Mouse (Mus musculus) midbrain, embryonic 15.5 days (tissue): ENCODE data around the gene Rffl. TPM values are rescaled to one million over a fixed set of nuclear protein-coding genes. Genes with fewer than 3 reads are reported as not detected.
A peak's percentile ranks its signal among the peaks of the same experiment; 100 is the strongest.

ENCODE experiments used
- ATAC-seq: fragments of 200-750 bp; cut with Nextera tagmentation; replicated peaks from 2 replicates; pipeline ENCODE4 v1.8.0; 2017; ENCODE audit warnings: moderate TSS enrichment
- H3K27ac ChIP-seq: fragments of 300-500 bp; sonication (generic); 2 replicates; pipeline ENCODE4 v1.5.1; 2015; ENCODE audit warnings: mild to moderate bottlenecking, inconsistent platforms
- H3K27me3 ChIP-seq: fragments of 300-500 bp; sonication (generic); replicated peaks from 2 replicates; pipeline ENCODE4 v1.6.1; 2015; ENCODE audit warnings: inconsistent platforms
- H3K36me3 ChIP-seq: fragments of 300-500 bp; sonication (generic); replicated peaks from 2 replicates; pipeline ENCODE4 v1.6.1; 2015; ENCODE audit warnings: inconsistent platforms
- H3K4me1 ChIP-seq: fragments of 300-500 bp; sonication (generic); 2 replicates; pipeline ENCODE4 v1.6.1; 2015; ENCODE audit warnings: inconsistent platforms
- H3K4me2 ChIP-seq: fragments of 300-500 bp; sonication (generic); 2 replicates; pipeline ENCODE4 v1.6.1; 2015; ENCODE audit warnings: inconsistent platforms, mild to moderate bottlenecking, moderate library complexity
- H3K4me3 ChIP-seq: fragments of 300-500 bp; sonication (generic); 2 replicates; pipeline ENCODE4 v1.5.1; 2015; ENCODE audit warnings: mild to moderate bottlenecking, inconsistent platforms
- H3K9ac ChIP-seq: fragments of 300-500 bp; sonication (generic); 2 replicates; pipeline ENCODE4 v1.6.1; 2015; ENCODE audit warnings: mild to moderate bottlenecking, inconsistent platforms
- H3K9me3 ChIP-seq: fragments of 300-500 bp; sonication (generic); 2 replicates; pipeline ENCODE4 v1.6.1; 2016; ENCODE audit warnings: inconsistent platforms
- WGBS: fragments of 180-500 bp; shearing (Covaris S2); methylation state at CpG from one replicate; pipeline ENCODE4 v1.1.7; 2015; ENCODE audit warnings: mixed read lengths; 5-methylcytosine and 5-hydroxymethylcytosine counted together
- polyA plus RNA-seq: library from polyadenylated mRNA; unstranded; fragments of >200 nt; fragmentation: Nextera tagmentation; extraction: Ambion mirVana; gene quantifications from 2 replicates; pipeline ENCODE4 v1.2.1, GENCODE M21; 2015

The Rffl gene
- polyA plus RNA-seq, 1 experiment from 2014 or later, result 4.1 TPM

DNA sequence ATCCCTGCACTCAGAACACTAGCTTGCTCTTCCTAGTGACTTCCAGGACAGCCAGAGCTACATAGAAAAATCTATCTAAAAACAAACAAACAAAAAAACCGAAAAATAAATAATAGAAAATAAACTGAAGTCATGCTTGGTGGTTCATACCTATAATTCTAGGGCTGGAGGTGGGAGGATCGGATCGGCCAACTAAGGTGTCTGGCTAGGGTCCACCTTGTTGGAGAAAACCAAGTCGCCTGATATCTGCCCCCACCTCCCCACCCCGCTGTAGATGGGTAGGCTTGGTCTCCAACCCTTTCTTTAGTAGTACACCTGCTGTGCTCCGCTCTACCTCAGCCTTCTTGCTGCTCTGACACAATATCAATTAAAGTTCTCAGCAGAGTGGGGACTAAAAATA, 88.8 kb downstream of the Rffl start:
- no peaks in the 10 kb centered on the region for H3K9me3 ChIP-seq
- H3K36me3 ChIP-seq, result 0 out of 2 replicates have a peak, but pooled peaks cover 17% of the 10 kb centered on the region
- H3K27ac ChIP-seq, result no peak overlapping the region
- H3K27me3 ChIP-seq, result no peaks in the 10 kb centered on the region
- peak overlapping the region; percentile 95 for H3K9ac ChIP-seq
- 49% methylated on average over 6 of the region's 6 CpGs for WGBS
- H3K4me3 ChIP-seq, result peak overlapping the region; percentile 95
- peaks cover 21% of the 10 kb centered on the region for H3K4me1 ChIP-seq
- peak overlapping the region; percentile 80 for H3K4me2 ChIP-seq
- no peak for ATAC-seq

DNA sequence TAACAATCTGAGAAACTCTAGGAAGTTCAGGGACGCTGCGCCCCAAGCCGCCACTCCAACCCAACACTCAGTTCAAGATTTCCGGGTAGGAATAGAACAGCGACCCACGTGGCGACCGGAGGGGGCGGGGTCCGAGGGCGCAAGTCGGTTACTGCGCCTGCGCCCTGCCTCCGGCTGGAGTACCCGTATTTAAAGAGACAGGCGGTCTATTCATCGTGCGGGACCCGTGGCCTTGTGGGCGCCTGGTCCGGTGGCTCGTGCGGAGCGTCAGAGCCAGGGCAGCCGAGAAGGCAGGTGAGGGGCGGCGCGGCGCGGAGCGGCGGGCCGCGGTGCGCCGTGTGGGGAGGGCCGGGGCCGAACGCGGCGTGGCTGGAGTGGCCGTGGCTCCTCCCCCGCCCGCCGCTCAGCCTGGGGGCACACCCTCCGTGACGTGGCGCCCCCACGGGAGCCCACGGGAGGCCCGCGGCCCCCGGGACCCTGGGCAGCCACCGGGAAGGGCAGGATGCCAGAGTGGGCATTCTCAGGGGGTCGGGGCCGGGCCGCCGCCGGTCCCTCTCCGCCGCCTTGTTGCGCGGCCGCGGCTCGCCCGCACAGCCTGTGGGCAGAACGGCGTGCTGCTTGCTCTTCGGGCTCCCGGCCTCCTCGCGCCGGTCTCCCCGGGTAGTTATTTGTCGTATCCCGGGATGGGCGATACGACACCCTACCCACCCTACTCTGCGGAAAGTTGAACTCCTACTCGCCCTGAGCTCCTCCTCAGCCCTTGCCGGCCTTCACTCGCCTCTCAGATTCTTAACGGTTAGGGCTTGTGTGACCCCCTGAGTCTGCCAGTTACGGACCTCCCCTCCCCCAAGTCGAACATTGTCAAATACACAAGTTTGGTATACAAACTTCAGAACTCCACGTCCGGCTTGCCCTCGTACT, 89.8 kb downstream of the Rffl start, which contains the start of gene Lig3:
Gene Lig3, plus strand, starts transcription at position 126 of the 921 bp plus-strand sequence.
- ATAC-seq, result peak; percentile 97
- peak within 1 kb of the TSS; percentile 80 for H3K4me2 ChIP-seq
- peak within 1 kb of the TSS; percentile 95 for H3K4me3 ChIP-seq
- WGBS, result under 1% methylated on average over 67 of the region's 90 CpGs
- peak within 1 kb of the TSS; percentile 98 for H3K27ac ChIP-seq
- H3K9ac ChIP-seq, result peak within 1 kb of the TSS; percentile 95
- no peaks in the 10 kb centered on the region for H3K9me3 ChIP-seq
- peaks cover 21% of the 10 kb centered on the region for H3K4me1 ChIP-seq
- H3K36me3 ChIP-seq, result 0 out of 2 replicates have a peak, but pooled peaks cover 14% of the 10 kb centered on the region
- H3K27me3 ChIP-seq, result no peaks in the 10 kb centered on the region

DNA sequence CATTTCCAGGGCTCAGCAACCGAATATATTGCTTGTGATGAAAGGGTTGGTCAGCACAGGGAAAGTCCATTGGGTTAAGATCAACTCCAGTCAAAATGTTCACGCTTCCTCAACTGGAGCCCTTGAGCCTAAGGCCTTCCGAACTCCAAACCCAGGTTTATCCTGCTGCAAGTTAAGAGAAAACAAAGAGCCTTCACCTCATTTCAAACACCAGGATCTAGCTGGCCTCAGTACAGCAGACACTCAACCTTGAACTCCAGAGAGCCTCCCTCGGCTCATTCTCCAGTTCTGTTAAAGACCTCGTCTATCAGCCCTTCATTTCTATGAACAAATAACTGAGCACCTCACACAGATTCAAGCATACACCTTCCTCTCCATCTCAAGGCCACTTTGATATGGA, 90.9 kb downstream of the Rffl start:
- H3K27ac ChIP-seq, result no peak overlapping the region
- 0 out of 2 replicates have a peak, but pooled peaks cover 8% of the 10 kb centered on the region for H3K36me3 ChIP-seq
- WGBS, result 57% methylated on average over 5 of the region's 5 CpGs
- H3K4me1 ChIP-seq, result peaks cover 21% of the 10 kb centered on the region
- H3K27me3 ChIP-seq, result no peaks in the 10 kb centered on the region
- H3K4me2 ChIP-seq, result peak overlapping the region; percentile 80
- H3K9me3 ChIP-seq, result no peaks in the 10 kb centered on the region
- ATAC-seq, result no peak
- peak overlapping the region; percentile 95 for H3K4me3 ChIP-seq
- H3K9ac ChIP-seq, result peak overlapping the region; percentile 95; the same call in 1 of the 2 replicates

DNA sequence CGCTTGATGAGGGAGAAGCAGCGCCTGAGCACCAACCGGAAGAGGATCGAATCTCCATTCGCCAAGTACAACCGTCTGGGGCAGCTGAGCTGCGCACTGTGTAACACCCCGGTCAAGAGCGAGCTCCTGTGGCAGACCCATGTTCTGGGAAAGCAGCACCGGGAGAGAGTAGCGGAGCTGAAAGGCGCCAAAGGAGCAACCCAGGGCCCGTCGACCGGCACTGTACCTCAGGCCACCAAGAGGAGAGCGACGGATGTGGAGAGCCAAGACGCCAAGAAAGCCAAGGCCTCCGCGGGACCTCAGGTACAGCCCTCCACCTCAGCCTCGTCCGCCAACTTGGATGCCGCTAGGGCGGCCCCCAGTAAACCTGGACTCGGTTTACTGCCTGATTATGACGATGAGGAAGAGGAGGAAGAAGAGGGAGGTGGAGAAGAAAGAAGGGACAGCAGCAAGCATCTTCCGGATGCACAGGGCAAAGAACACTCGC, 106.5 kb downstream of the Rffl start:
- peak overlapping the region; percentile 94 for H3K27ac ChIP-seq
- H3K4me3 ChIP-seq, result peak overlapping the region; percentile 99
- H3K36me3 ChIP-seq, result 0 out of 2 replicates have a peak, but pooled peaks cover 4% of the 10 kb centered on the region
- peak; percentile 71 for ATAC-seq
- peak overlapping the region; percentile 95 for H3K9ac ChIP-seq
- H3K9me3 ChIP-seq, result no peaks in the 10 kb centered on the region
- under 1% methylated on average over 28 of the region's 28 CpGs for WGBS
- no peaks in the 10 kb centered on the region for H3K27me3 ChIP-seq
- H3K4me2 ChIP-seq, result peak overlapping the region; percentile 95
- peaks cover 26% of the 10 kb centered on the region for H3K4me1 ChIP-seq

DNA sequence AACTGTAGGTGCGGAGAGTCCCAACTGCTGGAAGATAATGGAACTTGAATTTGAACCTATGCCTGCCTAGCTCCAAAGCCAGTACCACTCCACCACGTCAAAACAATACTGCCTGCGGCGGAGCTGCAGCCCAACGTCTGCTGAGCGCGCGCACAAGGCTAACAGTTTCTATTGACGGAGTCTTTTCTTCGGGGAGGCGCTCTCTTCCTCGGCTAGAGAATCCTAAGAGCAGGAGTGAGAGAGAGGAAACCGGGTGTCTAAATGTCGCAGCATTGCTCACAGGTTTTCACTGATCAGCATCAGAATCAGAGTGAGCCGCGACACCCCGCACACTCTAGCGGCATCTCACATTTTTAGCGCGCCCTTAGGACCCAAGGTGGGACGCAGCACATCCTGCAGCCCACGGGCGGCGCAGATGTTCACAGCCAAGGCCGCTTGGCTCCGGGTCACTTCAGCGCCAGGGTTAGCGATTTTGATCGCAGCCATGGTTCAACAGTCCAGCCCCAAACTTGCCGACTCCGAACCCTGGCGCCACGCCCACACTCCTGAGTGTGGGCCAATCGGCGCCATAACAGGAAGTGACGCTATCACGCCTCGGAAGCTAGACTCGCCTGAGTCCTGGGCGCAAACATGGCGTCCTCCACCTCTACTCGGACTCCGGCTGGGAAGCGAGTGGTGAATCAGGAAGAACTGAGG, 107.1 kb downstream of the Rffl start, which contains the start of the genes Cct6b and Zfp830:
Gene Cct6b, minus strand, starts transcription at position 580 of the 696 bp plus-strand sequence.
Gene Zfp830, plus strand, starts transcription at position 604 of the 696 bp plus-strand sequence.
- peak; percentile 100 for ATAC-seq
- Histone ChIP-seq H3K27ac (peak within 1 kb of the TSS; percentile 94), H3K4me1 (peaks cover 26% of the 10 kb centered on the region), H3K27me3 (peaks cover 3% of the 10 kb centered on the region; the same call in 1 of the 2 replicates), H3K4me2 (peak within 1 kb of the TSS; percentile 95), H3K9me3 (no peaks in the 10 kb centered on the region), H3K36me3 (0 out of 2 replicates have a peak, but pooled peaks cover 4% of the 10 kb centered on the region), H3K9ac (peak within 1 kb of the TSS; percentile 95), H3K4me3 (peak within 1 kb of the TSS; percentile 99)
- under 1% methylated on average over 44 of the region's 44 CpGs for WGBS

DNA sequence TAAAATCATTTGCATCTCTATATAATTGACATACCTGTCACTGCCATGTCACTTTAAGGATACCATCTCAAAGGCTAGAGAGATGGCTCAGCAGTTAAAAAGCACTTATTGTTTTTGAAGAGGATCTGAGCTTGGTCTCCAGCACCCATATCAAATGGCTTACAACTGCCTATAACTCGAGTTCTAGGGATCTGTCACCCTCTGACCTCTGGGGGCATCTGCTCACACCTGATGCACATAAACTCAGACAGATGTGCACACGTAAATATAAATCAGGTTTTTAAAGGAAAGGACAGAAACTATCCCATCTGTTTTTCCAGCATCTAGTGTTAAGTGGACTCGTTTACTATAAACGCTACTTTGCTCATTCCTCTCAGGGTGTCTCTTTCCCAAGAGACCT, 107.7 kb downstream of the Rffl start:
- Histone ChIP-seq H3K4me3 (peak overlapping the region; percentile 99), H3K9me3 (no peaks in the 10 kb centered on the region), H3K9ac (peak overlapping the region; percentile 95), H3K36me3 (no peaks in the 10 kb centered on the region), H3K4me2 (peak overlapping the region; percentile 95), H3K27ac (peak overlapping the region; percentile 94), H3K4me1 (peaks cover 26% of the 10 kb centered on the region), H3K27me3 (peaks cover 3% of the 10 kb centered on the region; the same call in 1 of the 2 replicates)
- no peak for ATAC-seq
- WGBS, result 9% methylated on average over 4 of the region's 4 CpGs

DNA sequence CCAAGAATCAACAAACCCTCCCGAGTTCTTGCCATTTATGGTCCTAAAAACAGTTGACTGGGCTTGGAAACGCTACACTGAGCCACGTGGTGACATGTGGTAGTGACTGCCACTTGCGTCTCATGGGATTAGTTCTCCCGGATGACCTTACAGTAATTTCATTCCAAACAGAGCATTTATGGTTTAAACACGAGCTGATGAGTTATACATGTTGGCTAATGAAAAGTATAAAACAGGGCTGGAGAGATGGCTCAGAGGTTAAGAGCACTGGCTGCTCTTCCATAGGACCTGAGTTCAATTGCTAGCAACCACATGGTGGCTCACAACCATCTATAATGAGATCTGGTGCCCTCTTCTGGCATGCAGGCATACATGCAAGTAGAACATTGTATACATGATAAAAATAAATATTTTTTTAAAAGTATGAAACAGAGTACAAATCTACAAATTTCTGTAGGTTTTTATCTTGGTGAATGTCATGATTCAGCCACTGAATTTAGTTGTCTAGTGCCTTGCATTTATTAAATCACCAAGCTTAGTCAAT, 108.7 kb downstream of the Rffl start:
- H3K4me2 ChIP-seq, result no peak overlapping the region
- no peak for ATAC-seq

DNA sequence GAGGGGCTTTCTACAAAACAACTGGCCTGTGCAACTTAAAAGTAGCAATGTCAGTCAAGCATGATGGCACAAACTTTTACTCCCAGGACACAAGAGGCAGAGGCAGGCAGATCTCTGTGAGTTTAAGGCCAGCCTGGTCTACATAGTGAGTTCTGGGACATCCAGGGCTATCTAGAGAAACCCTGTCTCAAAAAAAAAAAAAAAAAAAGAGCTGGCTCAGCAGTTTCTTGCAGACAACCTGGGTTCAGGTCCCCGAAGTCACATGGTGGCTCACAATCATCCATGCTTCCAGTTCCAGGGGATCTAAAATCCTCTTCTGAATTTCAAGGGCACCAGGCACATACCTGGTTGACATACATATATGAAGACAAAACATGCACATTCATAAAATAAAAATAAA, 115.1 kb downstream of the Rffl start:
- Histone ChIP-seq H3K9me3 (no peaks in the 10 kb centered on the region), H3K9ac (no peak overlapping the region), H3K4me1 (no peaks in the 10 kb centered on the region), H3K27ac (no peak overlapping the region), H3K4me2 (no peak overlapping the region), H3K36me3 (no peaks in the 10 kb centered on the region), H3K4me3 (no peak overlapping the region), H3K27me3 (peaks cover 3% of the 10 kb centered on the region; the same call in 1 of the 2 replicates)
- ATAC-seq, result no peak
- WGBS, result 92% methylated on average over 1 of the region's 1 CpGs

More for the DNA sequence above, 108.7 kb downstream of the Rffl start:
- Histone ChIP-seq H3K4me1 (peaks cover 26% of the 10 kb centered on the region), H3K27ac (no peak overlapping the region), H3K27me3 (peaks cover 3% of the 10 kb centered on the region; the same call in 1 of the 2 replicates), H3K36me3 (no peaks in the 10 kb centered on the region), H3K4me3 (no peak overlapping the region), H3K9me3 (no peaks in the 10 kb centered on the region), H3K9ac (no peak overlapping the region)
- 85% methylated on average over 6 of the region's 6 CpGs for WGBS

Other genes starting within 250 kb of the Rffl start
- 0.11 and 0.56 TPM in 2 replicates for gene Cct6b, start 106.9 kb downstream of the Rffl start, polyA plus RNA-seq
- gene Zfp830, start 106.9 kb downstream of the Rffl start, polyA plus RNA-seq, result 28.3 and 31.9 TPM in 2 replicates
- gene Lig3, start 90.1 kb downstream of the Rffl start, polyA plus RNA-seq, result 27.4 and 29.1 TPM in 2 replicates
- 12.1 and 13.9 TPM in 2 replicates for gene Rad51d, start 19.4 kb upstream of the Rffl start, polyA plus RNA-seq
- gene Fndc8, start 20.9 kb upstream of the Rffl start, polyA plus RNA-seq, result 0.78 and 1.2 TPM in 2 replicates
- gene Nle1, start 37.2 kb upstream of the Rffl start, polyA plus RNA-seq, result 33.8 and 36.8 TPM in 2 replicates
- 1.3 and 2.0 TPM in 2 replicates for gene Unc45b, start 39.3 kb upstream of the Rffl start, polyA plus RNA-seq
- 1.4 and 1.8 TPM in 2 replicates for gene Slfn5, start 80.1 kb upstream of the Rffl start, polyA plus RNA-seq
- 1.9 and 2.2 TPM in 2 replicates for gene Slfn9, start 120.6 kb upstream of the Rffl start, polyA plus RNA-seq
- 0.26 and 0.27 TPM in 2 replicates for gene Slfn8, start 149.6 kb upstream of the Rffl start, polyA plus RNA-seq
- gene Slfn2, start 193.9 kb upstream of the Rffl start, polyA plus RNA-seq, result 1.6 and 2.2 TPM in 2 replicates
- gene Slfn1, start 245.6 kb upstream of the Rffl start, polyA plus RNA-seq, result 0.09 and 0.15 TPM in 2 replicates